Mouse (Mus musculus): Measurements from ENCODE around the gene Trak2.
"Not testable (repeated sequence)": the region's sequence is repeated elsewhere in the genome, so short reads cannot be mapped to it uniquely, and the experiment has no call there.

Gene Trak2

GRCm38 (mm10) chr1:58973366-58974221, at the start of gene Trak2, which contains the start of gene Stradb:
Gene Trak2 (minus strand): TSS chr1:58973430.
Gene Stradb (plus strand): TSS chr1:58973522.
- DNase-seq = peak; percentile 97

GRCm38 (mm10) chr1:59021556-59021955, 48.3 kb upstream of the Trak2 start:
- no peak for DNase-seq

GRCm38 (mm10) chr1:59009250-59009649, 36.0 kb upstream of the Trak2 start:
- DNase-seq = peak; percentile 23

GRCm38 (mm10) chr1:58995313-58995712, 22.1 kb upstream of the Trak2 start:
- DNase-seq = no peak

GRCm38 (mm10) chr1:58993723-58994122, 20.5 kb upstream of the Trak2 start:
- peak; percentile 18 for DNase-seq

GRCm38 (mm10) chr1:58993144-58993543, 19.9 kb upstream of the Trak2 start:
- no peak for DNase-seq

- no peak for DNase-seq
Observed at GRCm38 (mm10) chr1:58984586-58984985, 11.4 kb upstream of the Trak2 start.

- DNase-seq = no peak
Observed at GRCm38 (mm10) chr1:58982276-58982675, 9.0 kb upstream of the Trak2 start.

GRCm38 (mm10) chr1:58972851-58973365, 322 bp downstream of the Trak2 start:
- no peak for DNase-seq

- DNase-seq = no peak
Observed at GRCm38 (mm10) chr1:58971097-58971496, 2.1 kb downstream of the Trak2 start.

GRCm38 (mm10) chr1:58970054-58970453, 3.2 kb downstream of the Trak2 start:
- no peak for DNase-seq

- no peak for DNase-seq
Observed at GRCm38 (mm10) chr1:58967534-58967933, 5.7 kb downstream of the Trak2 start.

- no peak for DNase-seq
Observed at GRCm38 (mm10) chr1:58962865-58963264, 10.4 kb downstream of the Trak2 start.

GRCm38 (mm10) chr1:58962418-58962817, 10.8 kb downstream of the Trak2 start:
- no peak for DNase-seq

- DNase-seq = peak; percentile 32
Observed at GRCm38 (mm10) chr1:58961152-58961893, 11.9 kb downstream of the Trak2 start.

- no peak for DNase-seq
Observed at GRCm38 (mm10) chr1:58959682-58960081, 13.5 kb downstream of the Trak2 start.

- DNase-seq = not testable (repeated sequence)
Observed at GRCm38 (mm10) chr1:58958789-58959526, 14.3 kb downstream of the Trak2 start.

GRCm38 (mm10) chr1:58957931-58958330, 15.3 kb downstream of the Trak2 start:
- DNase-seq = peak; percentile 28

GRCm38 (mm10) chr1:58956229-58956628, 17.0 kb downstream of the Trak2 start:
- peak; percentile 82 for DNase-seq

GRCm38 (mm10) chr1:58955716-58956115, 17.5 kb downstream of the Trak2 start:
- peak; percentile 10 for DNase-seq

GRCm38 (mm10) chr1:58954578-58955410, 18.4 kb downstream of the Trak2 start:
- DNase-seq = no peak

All from lung, postnatal 36 days (tissue).